Mouse (Mus musculus): ENCODE measurements around the gene Rasl11a. TPM values are rescaled to one million over a fixed set of nuclear protein-coding genes. Genes with fewer than 3 reads are reported as not detected.

Rasl11a gene
- polyA plus RNA-seq, 1 experiment from 2014 or later, result 9.9 TPM

GRCm38 (mm10) chr5:146817583-146817982 lies 27.3 kb upstream of the Rasl11a start:
- no peak overlapping the region for H3K4me2 ChIP-seq (ENCODE audit: low read length)
- WGBS, result 72% methylated on average over 8 of the region's 8 CpGs
- no peaks in the 10 kb centered on the region for H3K4me1 ChIP-seq (ENCODE audit: control insufficient read depth in 2 of 2, insufficient read depth in 2 of 2, low read length in 2 of 2)
- ATAC-seq (ENCODE audit: insufficient number of reproducible peaks, insufficient read depth, low FRiP score, low read depth), result no peak
- H3K4me3 ChIP-seq (ENCODE audit: control insufficient read depth in 1 of 2, insufficient read depth in 1 of 2, low read depth in 1 of 2, low read length in 2 of 2), result no peak overlapping the region
- no peak overlapping the region for H3K9ac ChIP-seq (ENCODE audit: low read length)
- no peaks in the 10 kb centered on the region for H3K36me3 ChIP-seq (ENCODE audit: control insufficient read depth, insufficient read depth, low read length)
- H3K9me3 ChIP-seq (ENCODE audit: control insufficient read depth, low read length), result no peaks in the 10 kb centered on the region
- no peaks in the 10 kb centered on the region for H3K27me3 ChIP-seq (ENCODE audit: control insufficient read depth, insufficient read depth, low read length)
- H3K27ac ChIP-seq (replicated peaks in 1 of 2; ENCODE audit: control insufficient read depth in 1 of 2, insufficient read depth in 1 of 2, low read depth in 2 of 2, low read length in 2 of 2), result no peak overlapping the region

DNA sequence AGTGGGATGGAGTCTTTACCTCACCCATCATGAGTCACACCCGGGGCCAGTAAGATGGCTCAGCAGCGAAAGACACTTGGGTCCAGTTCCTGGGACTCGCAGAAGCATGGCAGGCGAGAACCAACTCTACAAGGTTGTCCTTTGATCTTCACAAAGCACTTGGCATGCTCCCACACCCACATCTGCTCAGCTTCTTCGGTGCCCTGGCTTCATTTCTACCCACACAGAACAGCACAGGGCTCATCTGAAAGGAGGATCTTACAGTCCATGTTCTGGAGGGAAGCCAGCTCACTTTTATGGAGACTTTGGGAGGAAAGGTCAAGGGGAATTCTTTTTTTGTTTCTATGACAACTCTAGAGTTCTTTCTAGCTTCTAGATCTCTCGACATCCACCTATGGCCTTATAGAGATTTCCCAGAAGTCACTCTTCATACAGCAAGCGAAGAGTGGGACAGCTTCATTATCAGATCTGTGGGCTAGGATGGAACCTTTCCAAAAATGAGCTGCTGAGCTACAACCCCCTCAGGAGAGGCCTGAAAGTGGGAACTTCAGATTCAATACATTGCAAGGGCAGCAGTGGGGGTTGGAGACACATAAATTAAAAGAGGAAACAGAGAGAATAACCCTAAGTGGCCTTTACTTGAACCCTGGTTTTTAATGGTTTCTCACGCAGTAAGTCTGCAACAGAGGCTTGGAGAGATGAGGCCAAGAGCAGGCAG lies 25.8 kb upstream of the Rasl11a start:
- Histone ChIP-seq H3K4me3 (ENCODE audit: control insufficient read depth in 1 of 2, insufficient read depth in 1 of 2, low read depth in 1 of 2, low read length in 2 of 2) (no peak overlapping the region), H3K27ac (replicated peaks in 1 of 2; ENCODE audit: control insufficient read depth in 1 of 2, insufficient read depth in 1 of 2, low read depth in 2 of 2, low read length in 2 of 2) (no peak overlapping the region), H3K4me2 (ENCODE audit: low read length) (no peak overlapping the region), H3K36me3 (ENCODE audit: control insufficient read depth, insufficient read depth, low read length) (no peaks in the 10 kb centered on the region), H3K9ac (ENCODE audit: low read length) (no peak overlapping the region), H3K27me3 (ENCODE audit: control insufficient read depth, insufficient read depth, low read length) (no peaks in the 10 kb centered on the region), H3K4me1 (ENCODE audit: control insufficient read depth in 2 of 2, insufficient read depth in 2 of 2, low read length in 2 of 2) (no peaks in the 10 kb centered on the region), H3K9me3 (ENCODE audit: control insufficient read depth, low read length) (no peaks in the 10 kb centered on the region)
- ATAC-seq (ENCODE audit: insufficient number of reproducible peaks, insufficient read depth, low FRiP score, low read depth), result no peak
- 80% methylated on average over 8 of the region's 8 CpGs for WGBS

DNA sequence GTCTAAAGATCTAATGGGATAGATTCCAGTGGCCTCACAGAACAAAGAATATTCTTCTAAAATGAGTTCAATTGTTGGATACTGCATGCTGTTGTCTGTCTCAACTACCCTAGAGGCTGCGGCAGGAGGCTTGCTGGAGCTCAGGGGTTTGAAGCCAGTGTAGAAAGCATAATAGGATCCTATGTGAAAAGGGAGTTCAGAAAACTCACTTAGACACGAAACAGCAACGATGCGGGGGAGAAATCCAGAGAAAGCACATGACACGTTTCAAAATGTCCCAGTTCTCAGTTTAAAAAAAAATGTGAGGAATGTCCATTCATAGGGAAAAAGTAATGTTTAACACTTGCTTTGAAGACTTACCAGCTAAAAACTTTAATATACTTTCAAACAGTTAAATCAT lies 21.9 kb upstream of the Rasl11a start:
- Histone ChIP-seq H3K4me2 (ENCODE audit: low read length) (no peak overlapping the region), H3K4me1 (ENCODE audit: control insufficient read depth in 2 of 2, insufficient read depth in 2 of 2, low read length in 2 of 2) (peaks cover 5 to 7% of the 10 kb centered on the region in 2 experiments; a peak in 3 of 4 replicates), H3K27me3 (ENCODE audit: control insufficient read depth, insufficient read depth, low read length) (no peaks in the 10 kb centered on the region), H3K4me3 (ENCODE audit: control insufficient read depth in 1 of 2, insufficient read depth in 1 of 2, low read depth in 1 of 2, low read length in 2 of 2) (no peak overlapping the region), H3K27ac (replicated peaks in 1 of 2; ENCODE audit: control insufficient read depth in 1 of 2, insufficient read depth in 1 of 2, low read depth in 2 of 2, low read length in 2 of 2) (no peak overlapping the region), H3K9me3 (ENCODE audit: control insufficient read depth, low read length) (no peaks in the 10 kb centered on the region), H3K36me3 (ENCODE audit: control insufficient read depth, insufficient read depth, low read length) (no peaks in the 10 kb centered on the region), H3K9ac (ENCODE audit: low read length) (no peak overlapping the region)
- WGBS, result 84% methylated on average over 5 of the region's 5 CpGs
- ATAC-seq (ENCODE audit: insufficient number of reproducible peaks, insufficient read depth, low FRiP score, low read depth), result no peak

DNA sequence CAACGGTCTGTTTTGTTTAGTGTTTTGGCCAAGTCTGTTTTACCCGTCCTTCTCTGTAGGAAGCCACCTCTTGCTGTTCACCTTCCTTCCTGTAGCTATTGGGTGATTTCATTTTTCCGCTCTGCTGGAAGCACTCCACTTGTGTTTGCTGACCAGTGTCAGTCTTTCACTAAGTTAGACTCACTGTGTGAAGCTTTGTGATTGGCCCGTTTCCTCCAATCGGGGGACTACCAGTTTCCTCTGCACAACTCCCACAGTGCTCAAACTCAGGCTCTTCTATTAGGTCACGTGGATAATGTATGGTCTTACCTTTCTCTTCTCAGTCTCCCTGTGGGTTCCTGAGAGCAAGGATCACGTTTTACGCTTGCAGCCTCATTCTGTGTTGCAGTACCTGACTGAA lies 15.3 kb upstream of the Rasl11a start:
- no peaks in the 10 kb centered on the region for H3K27me3 ChIP-seq (ENCODE audit: control insufficient read depth, insufficient read depth, low read length)
- 36% methylated on average over 8 of the region's 8 CpGs for WGBS

DNA sequence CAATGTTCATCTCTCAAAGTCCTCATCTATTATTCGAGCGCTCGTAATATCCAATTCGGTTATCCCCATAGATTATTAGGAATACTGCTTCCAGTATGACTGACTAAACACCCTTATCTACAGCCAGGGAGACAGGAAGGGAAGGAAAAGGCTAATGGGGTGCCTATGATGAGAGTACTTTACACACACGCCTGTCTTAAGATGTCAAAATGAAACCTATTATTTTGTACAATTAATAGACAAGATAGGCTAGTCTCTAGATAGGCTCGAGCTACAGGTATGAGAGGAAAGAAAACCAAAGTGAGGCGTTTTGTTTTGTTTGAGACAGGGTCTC lies 12.5 kb upstream of the Rasl11a start:
- peaks cover 4 to 9% of the 10 kb centered on the region in 2 experiments; a peak in 3 of 4 replicates for H3K4me1 ChIP-seq (ENCODE audit: control insufficient read depth in 2 of 2, insufficient read depth in 2 of 2, low read length in 2 of 2)
- no peaks in the 10 kb centered on the region for H3K9me3 ChIP-seq (ENCODE audit: control insufficient read depth, low read length)
- H3K27me3 ChIP-seq (ENCODE audit: control insufficient read depth, insufficient read depth, low read length), result no peaks in the 10 kb centered on the region
- H3K27ac ChIP-seq (replicated peaks in 1 of 2; ENCODE audit: control insufficient read depth in 1 of 2, insufficient read depth in 1 of 2, low read depth in 2 of 2, low read length in 2 of 2), result peak overlapping the region; percentile 61 to 83
- H3K36me3 ChIP-seq (ENCODE audit: control insufficient read depth, insufficient read depth, low read length), result peaks cover 36% of the 10 kb centered on the region
- peak overlapping the region; percentile 92 for H3K9ac ChIP-seq (ENCODE audit: low read length)
- 45% methylated on average over 7 of the region's 7 CpGs for WGBS
- H3K4me3 ChIP-seq (ENCODE audit: control insufficient read depth in 1 of 2, insufficient read depth in 1 of 2, low read depth in 1 of 2, low read length in 2 of 2), result peak overlapping the region; percentile 79 to 90
- no peak for ATAC-seq (ENCODE audit: insufficient number of reproducible peaks, insufficient read depth, low FRiP score, low read depth)
- H3K4me2 ChIP-seq (ENCODE audit: low read length), result peak overlapping the region; percentile 88

More for the DNA sequence above, 15.3 kb upstream of the Rasl11a start:
- Histone ChIP-seq H3K9ac (ENCODE audit: low read length) (no peak overlapping the region), H3K4me2 (ENCODE audit: low read length) (no peak overlapping the region), H3K27ac (replicated peaks in 1 of 2; ENCODE audit: control insufficient read depth in 1 of 2, insufficient read depth in 1 of 2, low read depth in 2 of 2, low read length in 2 of 2) (no peak overlapping the region), H3K36me3 (ENCODE audit: control insufficient read depth, insufficient read depth, low read length) (peaks cover 7% of the 10 kb centered on the region), H3K4me1 (ENCODE audit: control insufficient read depth in 2 of 2, insufficient read depth in 2 of 2, low read length in 2 of 2) (peaks cover 7 to 12% of the 10 kb centered on the region in 2 experiments), H3K9me3 (ENCODE audit: control insufficient read depth, low read length) (no peaks in the 10 kb centered on the region), H3K4me3 (ENCODE audit: control insufficient read depth in 1 of 2, insufficient read depth in 1 of 2, low read depth in 1 of 2, low read length in 2 of 2) (no peak overlapping the region)
- no peak for ATAC-seq (ENCODE audit: insufficient number of reproducible peaks, insufficient read depth, low FRiP score, low read depth)

GRCm38 (mm10) chr5:146832769-146833448 lies 12.0 kb upstream of the Rasl11a start, which contains the start of gene Rpl21:
Gene Rpl21 (plus strand): TSS chr5:146832890.
- peaks cover 41% of the 10 kb centered on the region for H3K36me3 ChIP-seq (ENCODE audit: control insufficient read depth, insufficient read depth, low read length)
- under 1% methylated on average over 60 of the region's 60 CpGs for WGBS
- H3K9me3 ChIP-seq (ENCODE audit: control insufficient read depth, low read length), result no peaks in the 10 kb centered on the region
- ATAC-seq (ENCODE audit: insufficient number of reproducible peaks, insufficient read depth, low FRiP score, low read depth), result peak; percentile 99
- peak within 1 kb of the TSS; percentile 92 for H3K9ac ChIP-seq (ENCODE audit: low read length)
- peak within 1 kb of the TSS; percentile 83 to 91 for H3K27ac ChIP-seq (replicated peaks in 1 of 2; ENCODE audit: control insufficient read depth in 1 of 2, insufficient read depth in 1 of 2, low read depth in 2 of 2, low read length in 2 of 2)
- H3K4me1 ChIP-seq (ENCODE audit: control insufficient read depth in 2 of 2, insufficient read depth in 2 of 2, low read length in 2 of 2), result peaks cover 4 to 9% of the 10 kb centered on the region in 2 experiments; a peak in 3 of 4 replicates
- no peaks in the 10 kb centered on the region for H3K27me3 ChIP-seq (ENCODE audit: control insufficient read depth, insufficient read depth, low read length)
- H3K4me3 ChIP-seq (ENCODE audit: control insufficient read depth in 1 of 2, insufficient read depth in 1 of 2, low read depth in 1 of 2, low read length in 2 of 2), result peak within 1 kb of the TSS; percentile 79 to 90
- H3K4me2 ChIP-seq (ENCODE audit: low read length), result peak within 1 kb of the TSS; percentile 88

DNA sequence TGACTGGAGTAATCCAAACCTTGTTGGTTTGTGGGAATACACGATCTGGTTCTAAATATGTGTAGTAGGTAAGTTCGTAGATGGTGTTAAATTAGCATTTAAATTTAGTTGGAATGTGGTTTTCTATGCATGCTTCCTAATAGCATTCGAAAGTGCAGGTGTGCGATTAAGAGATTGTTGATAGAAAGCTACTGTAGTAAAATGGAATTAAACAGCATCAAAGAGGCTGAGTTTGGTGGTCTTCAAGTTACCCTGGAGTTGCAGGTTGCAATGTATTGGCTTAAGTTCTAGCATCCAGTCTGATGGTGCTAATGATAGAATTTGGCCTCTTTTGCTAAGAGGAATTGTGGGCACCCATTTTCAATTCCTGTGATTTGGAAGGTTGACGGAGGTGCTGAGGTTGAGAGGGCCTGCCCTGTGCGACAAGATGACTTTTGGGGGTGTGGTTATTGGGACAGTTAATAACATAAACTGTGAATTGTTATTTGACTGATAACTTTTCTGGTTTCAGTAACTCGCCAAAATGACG lies 11.1 kb upstream of the Rasl11a start:
- 16% methylated on average over 8 of the region's 8 CpGs for WGBS
- ATAC-seq (ENCODE audit: insufficient number of reproducible peaks, insufficient read depth, low FRiP score, low read depth), result no peak
- peak overlapping the region; percentile 79 to 90 for H3K4me3 ChIP-seq (ENCODE audit: control insufficient read depth in 1 of 2, insufficient read depth in 1 of 2, low read depth in 1 of 2, low read length in 2 of 2)
- peaks cover 4 to 9% of the 10 kb centered on the region in 2 experiments; a peak in 3 of 4 replicates for H3K4me1 ChIP-seq (ENCODE audit: control insufficient read depth in 2 of 2, insufficient read depth in 2 of 2, low read length in 2 of 2)
- peak overlapping the region; percentile 83 to 91; a peak in 3 of 4 replicates for H3K27ac ChIP-seq (replicated peaks in 1 of 2; ENCODE audit: control insufficient read depth in 1 of 2, insufficient read depth in 1 of 2, low read depth in 2 of 2, low read length in 2 of 2)
- no peaks in the 10 kb centered on the region for H3K9me3 ChIP-seq (ENCODE audit: control insufficient read depth, low read length)
- H3K27me3 ChIP-seq (ENCODE audit: control insufficient read depth, insufficient read depth, low read length), result no peaks in the 10 kb centered on the region
- peak overlapping the region; percentile 92 for H3K9ac ChIP-seq (ENCODE audit: low read length)
- peaks cover 49% of the 10 kb centered on the region for H3K36me3 ChIP-seq (ENCODE audit: control insufficient read depth, insufficient read depth, low read length)
- H3K4me2 ChIP-seq (ENCODE audit: low read length), result peak overlapping the region; percentile 88
